Mouse (Mus musculus): ENCODE data around the gene Klf2.

DNA sequence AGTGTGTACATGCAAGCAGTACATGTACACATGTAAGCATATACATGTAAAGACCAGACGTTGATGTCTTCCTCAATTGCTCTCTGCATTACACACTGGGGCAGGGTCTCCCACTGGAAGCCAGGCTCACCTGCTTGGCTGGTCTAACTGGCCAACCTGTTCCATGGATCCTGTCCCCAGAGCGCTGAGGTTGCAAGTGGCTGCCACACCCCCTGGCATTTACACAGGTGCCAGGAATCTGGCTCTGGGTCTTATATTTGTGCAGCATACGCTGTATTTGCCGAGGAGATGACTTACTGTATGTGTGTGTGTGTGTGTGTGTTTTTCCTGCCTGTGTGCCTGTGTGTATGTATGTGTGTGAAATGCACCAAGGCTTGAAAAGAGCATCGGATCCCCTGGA is 11.9 kb upstream of the Klf2 start:
- no peak for TF ChIP-seq CTCF (IDR thresholded peaks at IDR 0.05; ENCODE audit: low read depth, low read length)
- TF ChIP-seq GATA1 (IDR thresholded peaks at IDR 0.05; ENCODE audit: borderline replicate concordance, low read length) = no peak

Measured in G1E (cell line).